Mouse (Mus musculus) megakaryocyte, embryonic 14.5 days (primary cell): ENCODE measurements around the gene Aamp.

Experiments
- FLI1 ChIP-seq: IDR thresholded peaks from 2 replicates; pipeline ENCODE4 v1.6.1; 2012; ENCODE audit warnings: low read length, inconsistent platforms, mixed read lengths
- GATA1 ChIP-seq: IDR thresholded peaks from 3 replicates; pipeline ENCODE4 v1.6.1; 2012; ENCODE audit warnings: mixed read lengths, low read length, inconsistent platforms, borderline replicate concordance

DNA sequence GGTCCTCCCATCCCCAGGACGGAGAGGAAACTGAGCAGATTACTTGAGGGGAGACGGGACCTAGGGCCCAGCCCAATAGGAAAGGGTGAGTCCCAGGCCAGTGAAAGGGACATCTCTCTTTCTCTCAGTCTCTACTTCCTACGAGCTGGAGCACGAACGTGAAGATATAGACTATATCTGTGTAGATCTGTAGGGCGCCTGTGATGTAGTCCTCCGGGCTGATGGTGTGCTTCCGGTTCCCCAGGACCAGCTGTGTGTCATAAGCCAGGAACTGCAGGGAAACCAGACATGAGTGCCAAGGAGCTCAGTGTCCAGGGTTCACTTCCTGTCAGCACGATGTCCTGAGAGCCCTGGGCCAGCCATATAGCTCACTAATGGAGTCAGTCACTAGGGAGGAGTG lies 4.7 kb upstream of the Aamp start:
- TF ChIP-seq GATA1, result no peak
- TF ChIP-seq FLI1, result no peak
